Mouse (Mus musculus) forebrain, postnatal 0 days (tissue): ENCODE data around the gene Ccdc159. TPM values are rescaled to one million over a fixed set of nuclear protein-coding genes. Genes with fewer than 3 reads are reported as not detected.

Source experiments
- ATAC-seq: fragments of 200-750 bp; cut with Nextera tagmentation; 2 replicates; pipeline ENCODE4 v1.8.0; 2017; ENCODE audit warnings: mild to moderate bottlenecking, moderate library complexity
- DNase-seq: peaks from one replicate; pipeline ENCODE4 v3.0.0-alpha.2; 2015
- H3K27ac ChIP-seq: fragments of 300-500 bp; sonication (generic); 2 replicates; pipeline ENCODE4 v1.5.1; 2014; ENCODE audit warnings: low read depth, mild to moderate bottlenecking, antibody characterized with exemption, low read length, moderate library complexity, mixed read lengths
- H3K27me3 ChIP-seq: fragments of 300-500 bp; sonication (generic); 2 replicates; pipeline ENCODE4 v1.6.1; 2014; ENCODE audit warnings: mild to moderate bottlenecking, low read length, mixed read lengths; ENCODE audit not compliant: insufficient read depth
- H3K36me3 ChIP-seq: fragments of 300-500 bp; sonication (generic); 2 replicates; pipeline ENCODE4 v1.6.1; 2014; ENCODE audit warnings: mild to moderate bottlenecking, moderate library complexity; ENCODE audit not compliant: insufficient read depth
- H3K4me1 ChIP-seq: fragments of 300-500 bp; sonication (generic); 2 replicates; pipeline ENCODE4 v1.6.1; 2014; ENCODE audit warnings: antibody characterized with exemption; ENCODE audit not compliant: insufficient read depth
- H3K4me2 ChIP-seq: fragments of 300-500 bp; sonication (generic); 2 replicates; pipeline ENCODE4 v1.6.1; 2014; ENCODE audit warnings: low read depth, mild to moderate bottlenecking, moderate library complexity
- H3K4me3 ChIP-seq: fragments of 300-500 bp; sonication (generic); 2 replicates; pipeline ENCODE4 v1.5.1; 2014; ENCODE audit warnings: low read depth, low read length, mixed read lengths
- H3K9ac ChIP-seq: fragments of 300-500 bp; sonication (generic); 2 replicates; pipeline ENCODE4 v1.6.1; 2014; ENCODE audit warnings: mild to moderate bottlenecking
- H3K9me3 ChIP-seq: fragments of 300-500 bp; sonication (generic); 2 replicates; pipeline ENCODE4 v1.6.1; 2016; ENCODE audit warnings: low read length
- CTCF ChIP-seq: sonication (generic); IDR thresholded peaks from 2 replicates; pipeline ENCODE4 v1.5.1; 2016; ENCODE audit warnings: antibody characterized with exemption, control low read depth, low read depth
- WGBS: fragments of 180-500 bp; shearing (Covaris S2); extraction: QIAGEN DNeasy Blood & Tissue Kit; methylation state at CpG from one replicate; pipeline ENCODE4 v1.1.7; 2014; 5-methylcytosine and 5-hydroxymethylcytosine counted together
- polyA plus RNA-seq: library from polyadenylated mRNA; unstranded; fragments of >200 nt; fragmentation: Nextera tagmentation; extraction: Ambion mirVana; gene quantifications from 2 replicates; pipeline ENCODE4 v1.2.1, GENCODE M21; 2015
- total RNA-seq: library from RNA; depleted of rRNA; stranded (reverse); fragments of >200 nt; gene quantifications from 2 replicates; pipeline ENCODE4 v1.2.3, GENCODE M21; 2014; rRNA removed

Gene Ccdc159
- total RNA-seq (8.6 and 13.6 TPM in 2 replicates), polyA plus RNA-seq (3.5 and 4.1 TPM in 2 replicates)

- peak within 1 kb of the TSS; percentile 54 for H3K4me3 ChIP-seq
- peak within 1 kb of the TSS; percentile 64 for H3K27ac ChIP-seq
- ATAC-seq, result peak; percentile 97
- no peak for TF ChIP-seq CTCF
- peak within 1 kb of the TSS; percentile 63 for H3K9ac ChIP-seq
- H3K4me2 ChIP-seq, result peak within 1 kb of the TSS; percentile 54
- under 1% methylated on average over 28 of the region's 28 CpGs for WGBS
- no peaks in the 10 kb centered on the region for H3K27me3 ChIP-seq
- DNase-seq, result peak; percentile 96
- H3K9me3 ChIP-seq, result no peaks in the 10 kb centered on the region
- H3K36me3 ChIP-seq, result 0 out of 2 replicates have a peak, but pooled peaks cover 3% of the 10 kb centered on the region
- peaks cover 10% of the 10 kb centered on the region; the same call in 1 of the 2 replicates for H3K4me1 ChIP-seq
Measured at GRCm38 (mm10) chr9:21927208-21927753, at the start of gene Ccdc159, which contains the start of gene Tmem205. TSS of gene Ccdc159 (plus strand) at chr9:21927471. TSS of gene Tmem205 (minus strand) at chr9:21927556.

DNA sequence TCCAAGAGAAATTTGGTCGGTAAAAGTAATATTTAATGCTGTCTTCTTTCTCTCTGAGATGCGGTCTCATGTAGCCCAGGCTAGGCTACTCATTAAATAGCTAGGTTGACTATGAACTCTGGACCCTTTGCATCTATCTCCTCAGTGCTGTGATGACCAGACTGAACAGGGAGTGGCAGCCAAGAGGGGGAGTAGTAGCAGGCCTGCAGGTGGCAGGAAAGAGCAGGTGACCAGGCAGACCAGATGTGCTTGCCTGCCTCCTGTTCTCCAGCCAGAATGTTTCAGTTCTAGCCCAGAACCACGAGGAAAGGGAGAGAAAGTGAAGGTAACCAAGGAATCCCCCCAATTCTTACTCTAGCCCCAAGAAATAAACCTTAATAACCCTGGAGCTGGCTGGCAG is 38.0 kb upstream of the Ccdc159 start:
- 75% methylated on average over 3 of the region's 3 CpGs for WGBS
- no peaks in the 10 kb centered on the region for H3K9me3 ChIP-seq
- no peak overlapping the region for H3K4me3 ChIP-seq
- no peaks in the 10 kb centered on the region for H3K4me1 ChIP-seq
- H3K4me2 ChIP-seq, result no peak overlapping the region
- DNase-seq (no peak), ATAC-seq (no peak)
- no peaks in the 10 kb centered on the region for H3K27me3 ChIP-seq
- no peak; the same call in 1 of the 2 replicates for TF ChIP-seq CTCF
- H3K36me3 ChIP-seq, result no peaks in the 10 kb centered on the region
- no peak overlapping the region for H3K27ac ChIP-seq
- H3K9ac ChIP-seq, result no peak overlapping the region

DNA sequence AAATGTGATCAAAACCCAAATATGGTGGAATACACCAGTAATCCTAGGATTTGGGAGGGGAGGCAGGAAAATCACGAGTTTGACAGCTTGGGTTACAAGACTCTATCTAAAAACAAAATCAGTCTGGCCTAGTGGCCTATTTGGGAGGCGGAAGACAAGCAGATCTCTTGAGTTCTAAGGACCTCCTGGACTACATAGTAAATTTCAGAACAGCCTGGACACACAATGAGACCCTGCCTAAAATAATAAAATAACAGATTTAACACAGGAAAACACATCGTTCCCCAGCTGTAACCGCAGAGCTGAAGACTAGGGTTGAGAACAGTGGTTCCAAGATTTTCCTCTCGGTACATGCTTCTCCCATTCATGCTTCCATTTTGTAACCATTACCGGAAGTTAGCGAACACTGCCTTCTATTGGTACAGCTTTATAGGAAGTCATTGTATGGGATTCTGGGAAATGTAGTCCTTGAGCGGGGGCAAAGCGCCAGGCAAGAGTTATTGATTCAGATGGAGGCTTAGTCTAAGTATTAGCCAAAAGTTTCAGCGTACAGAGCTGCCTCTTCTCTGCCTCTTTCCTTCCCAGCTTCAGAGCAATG is 25.9 kb upstream of the Ccdc159 start:
- Histone ChIP-seq H3K36me3 (no peaks in the 10 kb centered on the region), H3K9ac (no peak overlapping the region), H3K4me1 (no peaks in the 10 kb centered on the region), H3K9me3 (no peaks in the 10 kb centered on the region), H3K27ac (0 out of 2 replicates have a peak overlapping the region, but pooled peaks have one; percentile 30), H3K4me2 (peak overlapping the region; percentile 36), H3K27me3 (peaks cover 8% of the 10 kb centered on the region), H3K4me3 (peak overlapping the region; percentile 28)
- WGBS, result 14% methylated on average over 10 of the region's 10 CpGs
- ATAC-seq (peak; percentile 97), DNase-seq (peak; percentile 91)
- TF ChIP-seq CTCF, result peak; percentile 53

DNA sequence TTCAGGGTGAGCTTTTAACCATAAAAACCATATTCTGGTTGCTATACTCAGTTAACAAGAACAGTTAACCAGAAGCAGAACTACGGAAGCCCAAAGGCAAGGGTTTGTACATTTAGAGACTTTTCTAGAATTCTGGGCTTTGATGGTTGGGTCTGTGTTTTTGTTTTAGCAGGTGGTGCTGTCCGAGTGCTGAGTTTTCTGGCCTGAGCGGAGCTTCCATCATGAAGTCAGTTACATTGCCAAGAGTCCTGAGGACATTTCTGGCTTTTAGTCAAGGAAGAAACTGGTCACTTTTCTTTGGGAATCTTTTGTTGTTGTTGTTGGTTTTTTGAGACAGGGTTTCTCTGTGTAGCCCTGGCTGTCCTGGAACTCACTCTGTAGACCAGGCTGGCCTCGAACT is 23.2 kb upstream of the Ccdc159 start:
- TF ChIP-seq CTCF, result no peak
- DNase-seq, result no peak
- Histone ChIP-seq H3K4me3 (no peak overlapping the region), H3K27ac (no peak overlapping the region), H3K4me2 (no peak overlapping the region), H3K27me3 (no peaks in the 10 kb centered on the region), H3K9me3 (no peaks in the 10 kb centered on the region), H3K4me1 (no peaks in the 10 kb centered on the region), H3K36me3 (0 out of 2 replicates have a peak, but pooled peaks cover under 1% of the 10 kb centered on the region), H3K9ac (no peak overlapping the region)
- no peak for ATAC-seq
- WGBS, result 91% methylated on average over 4 of the region's 4 CpGs

DNA sequence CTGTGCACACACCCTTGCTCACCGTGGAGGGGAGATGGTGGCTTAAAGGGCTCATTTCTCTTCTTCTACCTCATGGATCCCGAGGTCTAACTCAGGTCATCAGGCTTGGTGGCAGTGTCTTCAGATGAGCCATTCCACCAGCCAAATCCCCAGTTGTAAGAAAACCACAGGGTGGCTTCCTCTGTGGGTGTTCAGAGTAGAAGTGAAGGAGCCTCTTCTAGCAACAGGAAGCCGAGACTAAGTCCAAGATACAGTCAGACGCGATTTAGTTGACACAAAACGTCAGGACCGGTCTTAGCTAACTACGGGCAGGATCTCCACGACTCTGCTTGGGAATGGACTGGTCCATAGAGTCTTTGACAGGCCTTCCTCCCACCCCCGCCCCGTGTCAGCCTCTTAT is 19.1 kb upstream of the Ccdc159 start:
- no peak overlapping the region for H3K4me3 ChIP-seq
- H3K27ac ChIP-seq, result no peak overlapping the region
- H3K4me2 ChIP-seq, result no peak overlapping the region
- ATAC-seq, result no peak
- no peaks in the 10 kb centered on the region for H3K27me3 ChIP-seq
- H3K4me1 ChIP-seq, result no peaks in the 10 kb centered on the region
- H3K9ac ChIP-seq, result no peak overlapping the region
- H3K36me3 ChIP-seq, result peaks cover 23% of the 10 kb centered on the region
- no peak for DNase-seq
- WGBS, result 78% methylated on average over 11 of the region's 11 CpGs
- no peak for TF ChIP-seq CTCF
- no peaks in the 10 kb centered on the region for H3K9me3 ChIP-seq

- TF ChIP-seq CTCF, result no peak
- H3K4me3 ChIP-seq, result no peak overlapping the region
- no peak for DNase-seq
- no peak overlapping the region for H3K27ac ChIP-seq
- no peak overlapping the region for H3K4me2 ChIP-seq
- WGBS, result 77% methylated on average over 10 of the region's 10 CpGs
- ATAC-seq, result no peak
- no peaks in the 10 kb centered on the region for H3K27me3 ChIP-seq
- peaks cover 36% of the 10 kb centered on the region for H3K36me3 ChIP-seq
- H3K9me3 ChIP-seq, result no peaks in the 10 kb centered on the region
- H3K4me1 ChIP-seq, result no peaks in the 10 kb centered on the region
- H3K9ac ChIP-seq, result no peak overlapping the region
Measured at GRCm38 (mm10) chr9:21909474-21910223, 17.6 kb upstream of the Ccdc159 start.
